Mouse (Mus musculus): ENCODE measurements around the gene Acer3.

The Acer3 gene

DNA sequence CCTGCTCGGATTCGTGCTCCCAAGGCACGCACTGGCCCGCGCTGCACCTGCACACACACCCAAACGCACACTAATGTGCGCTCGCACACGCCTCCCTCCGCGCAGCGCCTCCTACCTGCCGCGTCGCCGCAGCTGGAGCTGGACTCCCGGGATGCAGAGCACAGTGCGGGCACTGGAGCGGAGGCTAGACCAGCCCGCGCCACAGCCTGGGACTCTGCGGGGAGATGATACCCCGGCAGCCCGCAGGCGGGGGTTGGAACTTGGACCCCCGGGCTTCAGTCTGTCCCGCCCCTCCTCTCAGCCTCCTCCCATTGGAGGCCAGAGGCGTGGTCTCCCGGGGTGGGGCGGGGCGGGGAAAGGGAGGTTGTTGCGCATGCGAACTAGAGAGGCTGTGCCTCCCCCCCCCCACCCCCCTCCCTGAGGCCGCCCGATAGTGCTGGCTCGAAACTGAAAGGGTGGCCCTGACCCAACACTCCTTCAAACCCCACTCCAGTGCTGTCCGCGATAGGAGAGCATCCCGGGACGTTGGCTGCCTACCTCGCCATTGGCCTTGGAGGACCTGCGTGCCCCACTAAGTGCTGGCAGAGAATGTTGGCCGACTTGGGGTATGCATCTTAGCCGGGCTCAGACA, 143.0 kb downstream of the Acer3 start, which contains the start of gene Capn5:
TSS of gene Capn5 (minus strand) at position 346 of the 631 bp plus-strand sequence.
- peak; percentile 65 to 68 for DNase-seq

DNA sequence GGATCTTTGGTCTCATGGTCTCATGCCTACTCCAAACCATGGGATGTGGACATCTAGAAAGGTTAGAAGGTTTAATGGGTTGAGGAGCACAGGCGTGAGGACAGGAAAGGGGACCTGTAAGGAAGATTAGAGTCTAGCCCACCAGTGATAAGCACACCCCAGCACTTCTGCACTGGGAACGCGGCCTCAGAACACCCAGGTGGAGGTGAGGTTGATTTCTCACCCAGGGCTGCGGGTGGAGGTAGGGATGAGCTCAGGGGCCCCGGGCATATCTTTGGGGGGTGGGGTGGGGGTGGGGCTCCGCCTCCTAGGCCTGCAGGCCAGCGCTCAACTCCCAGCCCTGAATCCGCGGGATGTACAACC, 143.5 kb downstream of the Acer3 start:
- DNase-seq = no peak

GRCm38 (mm10) chr7:98177071-98177485, 143.9 kb downstream of the Acer3 start:
- DNase-seq = no peak

DNA sequence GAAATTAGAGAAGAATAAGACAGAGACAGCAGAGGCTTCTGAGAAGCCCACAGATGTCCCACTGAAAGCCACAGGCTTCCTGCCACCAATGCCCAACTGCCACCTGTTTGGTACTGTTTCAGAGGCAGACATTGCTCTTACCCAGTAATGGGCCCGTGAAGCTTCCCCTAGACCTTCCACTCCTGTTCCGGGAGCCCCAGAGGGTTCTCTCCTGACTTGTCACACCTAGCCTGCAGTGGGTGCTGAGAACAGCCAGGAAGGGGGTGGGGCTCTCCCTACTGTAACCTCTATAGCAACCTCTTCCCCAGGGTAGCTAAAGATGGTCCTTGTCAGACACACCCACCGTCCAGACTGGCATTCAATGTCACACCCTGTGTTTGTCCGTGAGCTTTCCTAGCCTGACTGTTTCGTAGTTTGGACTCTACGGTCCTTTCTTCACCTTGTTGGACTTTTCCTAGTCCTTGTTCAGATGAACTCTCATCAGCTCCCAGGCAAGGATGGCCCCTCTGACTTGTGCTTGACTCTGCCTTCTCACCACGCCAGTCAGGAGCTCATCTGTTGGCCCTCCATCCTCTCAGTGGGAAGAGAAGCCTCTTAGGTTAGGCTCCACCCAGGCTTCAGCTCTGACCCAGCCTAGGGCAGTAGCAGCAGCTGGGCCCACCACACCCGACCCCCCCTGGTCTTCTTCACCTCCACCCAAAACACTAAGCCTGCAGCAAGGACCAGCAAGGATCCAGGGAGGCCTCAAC, 144.5 kb downstream of the Acer3 start:
- no peak for DNase-seq

DNA sequence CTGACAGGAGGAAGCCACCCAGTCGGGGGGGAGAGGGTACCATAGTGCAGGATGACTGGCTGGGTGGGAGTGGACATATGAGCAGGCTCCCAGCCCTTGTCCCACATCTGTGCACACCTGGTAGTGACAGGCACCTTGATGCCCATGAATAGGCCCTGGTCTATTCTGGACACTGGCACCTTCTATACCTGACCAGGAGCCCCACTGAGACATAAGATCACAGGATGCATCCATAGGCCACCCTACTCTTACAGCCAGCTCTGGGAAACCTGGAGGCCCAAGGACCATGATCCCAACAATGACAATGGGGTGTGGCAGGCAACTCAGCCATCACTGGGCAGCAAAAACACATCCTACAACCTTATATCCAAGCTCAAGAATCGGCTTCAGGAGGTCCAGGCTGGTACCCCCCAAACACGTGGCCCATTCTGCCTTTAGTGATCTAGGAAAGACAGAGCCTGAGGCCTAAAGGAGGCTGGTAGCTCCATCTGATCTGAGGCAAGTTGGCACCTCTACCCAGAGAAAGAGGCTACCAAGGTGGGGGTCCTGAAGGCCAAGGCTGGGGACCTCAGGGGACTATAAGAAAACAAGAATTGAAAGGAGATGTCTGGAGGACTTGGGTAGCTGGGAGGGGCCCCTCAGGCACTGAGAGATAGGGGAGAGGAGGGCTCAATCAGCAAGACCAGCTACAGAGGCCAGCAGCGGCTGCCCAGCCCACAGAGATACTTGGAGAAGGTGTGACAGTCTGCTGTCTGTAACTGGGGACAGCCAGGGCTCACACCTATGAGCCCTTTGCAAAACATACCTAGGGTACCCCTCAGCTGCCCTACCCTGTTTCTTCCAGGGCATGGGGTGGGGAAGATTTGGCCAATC, 145.9 kb downstream of the Acer3 start:
- no peak for DNase-seq

DNA sequence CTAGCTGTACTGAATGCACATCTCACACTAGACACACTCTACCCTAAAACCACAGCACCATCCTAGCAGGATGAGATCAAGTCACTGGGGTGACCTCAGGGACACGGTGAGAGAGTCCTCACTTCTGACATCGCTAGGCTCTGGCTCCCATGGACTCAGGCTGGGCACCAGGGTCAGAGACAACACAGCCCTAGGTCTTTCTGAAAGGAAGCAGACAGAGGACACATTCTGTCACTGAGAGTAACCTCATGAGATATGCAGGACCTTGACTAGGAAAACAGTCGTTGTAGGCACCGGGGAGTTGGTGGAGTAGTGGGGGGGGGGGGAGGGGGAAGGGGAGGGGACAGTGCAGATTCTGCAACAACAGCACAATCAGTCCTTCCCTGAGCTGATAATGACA, 147.6 kb downstream of the Acer3 start:
- no peak for DNase-seq

DNA sequence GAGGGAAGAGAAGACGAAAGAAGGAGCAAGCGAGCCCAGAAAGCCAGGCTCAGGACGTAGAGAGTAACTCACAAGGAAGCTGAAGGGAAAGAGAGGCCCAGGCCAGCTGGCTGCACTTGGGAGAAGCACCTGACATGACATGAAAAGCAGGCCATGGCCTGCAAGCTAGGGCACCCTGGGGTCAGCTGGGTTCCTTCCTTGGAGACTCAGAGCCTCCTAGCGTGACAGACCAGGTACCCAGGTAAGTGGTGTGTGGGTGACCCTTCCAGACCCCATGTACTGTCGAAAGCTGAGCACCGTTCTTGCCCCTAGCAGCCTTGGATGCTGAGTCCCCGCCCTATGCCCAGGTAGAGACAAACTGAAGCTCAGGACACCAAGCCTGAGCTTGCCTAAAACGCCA, 148.3 kb downstream of the Acer3 start:
- DNase-seq = no peak

- DNase-seq = peak in 1 of 2 experiments; percentile 24
These were observed 149.6 kb downstream of the Acer3 start for GRCm38 (mm10) chr7:98171141-98172073.

DNA sequence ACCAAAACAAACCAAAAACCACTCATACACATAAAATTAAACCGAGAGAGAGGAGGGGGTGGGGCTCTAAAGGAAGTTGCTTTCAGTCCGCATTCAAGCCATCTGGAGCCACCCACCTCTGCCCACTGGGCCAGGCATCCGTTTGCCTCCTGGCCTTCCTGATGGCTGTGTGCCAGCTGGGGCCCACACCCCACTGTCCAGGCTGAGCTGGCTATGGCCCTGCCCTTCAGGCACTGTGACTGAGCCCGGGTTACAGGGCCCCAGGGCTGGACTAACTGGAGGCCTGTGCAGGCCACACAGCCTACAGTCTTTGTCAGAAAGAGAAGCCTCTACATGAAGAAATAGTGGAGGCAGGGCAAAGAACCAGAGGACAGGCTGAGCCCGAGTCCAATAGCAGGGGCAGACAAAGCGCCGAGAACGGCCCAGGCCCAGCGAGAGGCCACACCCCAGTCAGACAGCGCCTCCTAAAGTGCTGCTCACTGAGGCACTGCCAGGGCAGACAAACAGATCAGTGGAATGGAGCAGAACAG, 155.9 kb downstream of the Acer3 start:
- peak in 1 of 2 experiments; percentile 28 for DNase-seq

- DNase-seq = no peak
These were observed 156.5 kb downstream of the Acer3 start for GRCm38 (mm10) chr7:98164382-98164998.

DNA sequence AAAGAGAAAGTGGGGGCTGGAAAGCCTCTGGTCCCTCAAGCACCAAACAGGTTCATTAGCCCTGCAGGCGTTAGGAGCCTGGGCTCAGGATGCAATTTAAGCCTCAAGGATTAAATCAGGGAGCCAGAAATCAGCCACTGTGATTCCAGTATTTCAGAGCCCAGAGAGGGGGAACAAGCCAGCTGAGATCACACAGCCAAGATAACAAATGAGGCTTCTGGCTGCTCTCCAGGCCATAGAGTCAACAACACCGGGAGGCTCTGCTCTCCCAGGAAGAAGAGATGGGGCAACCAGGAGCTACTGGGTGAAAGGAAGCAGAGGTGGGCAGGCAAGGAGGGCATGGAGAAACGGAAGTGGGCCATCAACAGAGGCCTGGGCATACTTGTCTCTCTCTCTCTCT, 157.3 kb downstream of the Acer3 start:
- DNase-seq = no peak

- no peak for DNase-seq
These were observed 158.8 kb downstream of the Acer3 start for GRCm38 (mm10) chr7:98162239-98162638.

- DNase-seq = peak in 1 of 2 experiments; percentile 54
These were observed 160.8 kb downstream of the Acer3 start for GRCm38 (mm10) chr7:98160041-98160740.

DNA sequence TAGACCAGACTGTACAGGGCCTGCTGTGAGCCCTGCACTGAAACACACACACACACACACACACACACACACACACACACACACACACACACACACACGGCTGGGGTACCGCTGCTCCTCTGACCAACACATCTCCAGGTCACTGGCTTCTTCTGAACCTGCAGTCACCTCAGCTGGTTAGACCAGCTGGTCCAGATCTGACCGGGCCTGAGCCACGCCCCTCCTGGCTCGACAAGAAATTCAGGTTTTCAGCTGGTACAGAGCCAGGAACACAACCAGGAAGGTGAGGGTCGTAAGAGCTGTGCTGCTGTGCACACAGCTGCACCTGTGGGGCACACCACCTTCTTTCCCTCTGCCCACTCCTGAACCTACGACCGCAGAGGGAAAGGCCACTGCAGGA, 162.5 kb downstream of the Acer3 start:
- peak in 1 of 2 experiments; percentile 20 for DNase-seq

- no peak for DNase-seq
These were observed 163.2 kb downstream of the Acer3 start for GRCm38 (mm10) chr7:98157636-98158332.
